Mouse (Mus musculus) lung, postnatal 0 days (tissue): ENCODE measurements around the gene Egln2.

Experiments used
- CTCF ChIP-seq: IDR thresholded peaks from 2 replicates; pipeline ENCODE4 v1.5.1; 2016; ENCODE audit warnings: antibody characterized with exemption, mild to moderate bottlenecking
- EP300 ChIP-seq: IDR thresholded peaks from 2 replicates; pipeline ENCODE4 v1.6.1; 2016; ENCODE audit warnings: antibody characterized with exemption, mild to moderate bottlenecking, control low read depth

- TF ChIP-seq CTCF (no peak), EP300 (no peak)
These were observed 13.4 kb upstream of the Egln2 start for GRCm38 (mm10) chr7:27180036-27180435.
